Mouse (Mus musculus) liver, postnatal 0 days (tissue): ENCODE results near the gene Strap. TPM values are rescaled to one million over a fixed set of nuclear protein-coding genes. Genes with fewer than 3 reads are reported as not detected.

Source experiments
- ATAC-seq: fragments of 200-750 bp; cut with Nextera tagmentation; 2 replicates; pipeline ENCODE4 v1.8.0; 2017; ENCODE audit warnings: mild to moderate bottlenecking, moderate library complexity
- DNase-seq: peaks from one replicate; pipeline ENCODE4 v3.0.0-alpha.2; 2016
- H3K27ac ChIP-seq: fragments of 300-500 bp; sonication (generic); 2 replicates; pipeline ENCODE4 v1.5.1; 2014; ENCODE audit warnings: antibody characterized with exemption, moderate library complexity, mild to moderate bottlenecking, low read depth
- H3K27me3 ChIP-seq: fragments of 300-500 bp; sonication (generic); 2 replicates; pipeline ENCODE4 v1.6.1; 2014; ENCODE audit warnings: low read length, control low read depth, mixed read lengths; ENCODE audit not compliant: insufficient read depth
- H3K36me3 ChIP-seq: fragments of 300-500 bp; sonication (generic); replicated peaks from 2 replicates; pipeline ENCODE4 v1.6.1; 2014; ENCODE audit warnings: mild to moderate bottlenecking, control low read depth, low read length, moderate library complexity, mixed read lengths; ENCODE audit not compliant: insufficient read depth
- H3K4me1 ChIP-seq: fragments of 300-500 bp; sonication (generic); 2 replicates; pipeline ENCODE4 v1.6.1; 2014; ENCODE audit warnings: antibody characterized with exemption, mild to moderate bottlenecking, control low read depth; ENCODE audit not compliant: insufficient read depth
- H3K4me2 ChIP-seq: fragments of 300-500 bp; sonication (generic); 2 replicates; pipeline ENCODE4 v1.6.1; 2014; ENCODE audit warnings: low read depth, mild to moderate bottlenecking, low read length, moderate library complexity, mixed read lengths
- H3K4me3 ChIP-seq: fragments of 300-500 bp; sonication (generic); 2 replicates; pipeline ENCODE4 v1.5.1; 2014; ENCODE audit warnings: low read depth, low read length
- H3K9ac ChIP-seq: fragments of 300-500 bp; sonication (generic); replicated peaks from 2 replicates; pipeline ENCODE4 v1.6.1; 2014; ENCODE audit warnings: mild to moderate bottlenecking, moderate library complexity
- H3K9me3 ChIP-seq: fragments of 300-500 bp; sonication (generic); 2 replicates; pipeline ENCODE4 v1.6.1; 2016; ENCODE audit warnings: mild to moderate bottlenecking, control low read depth, low read length, mixed read lengths
- CTCF ChIP-seq: sonication (generic); IDR thresholded peaks from 2 replicates; pipeline ENCODE4 v1.5.1; 2016; ENCODE audit warnings: antibody characterized with exemption, low read depth
- EP300 ChIP-seq: IDR thresholded peaks from 2 replicates; pipeline ENCODE4 v1.6.1; 2016; ENCODE audit warnings: antibody characterized with exemption, low read depth, mild to moderate bottlenecking
- WGBS: fragments of 180-500 bp; shearing (Covaris S2); extraction: QIAGEN DNeasy Blood & Tissue Kit; methylation state at CpG from one replicate; pipeline ENCODE4 v1.1.7; 2014; ENCODE audit not compliant: insufficient replicate concordance; 5-methylcytosine and 5-hydroxymethylcytosine counted together
- polyA plus RNA-seq: library from polyadenylated mRNA; unstranded; fragments of >200 nt; fragmentation: Nextera tagmentation; extraction: Ambion mirVana; gene quantifications from 2 replicates; pipeline ENCODE4 v1.2.1, GENCODE M21; 2015

Strap gene
- polyA plus RNA-seq, 1 experiment from 2014 or later = 60.1 TPM

- H3K4me1 ChIP-seq = peaks cover 10% of the 10 kb centered on the region; the same call in 1 of the 2 replicates
- peak; percentile 46 for DNase-seq
Observed at GRCm38 (mm10) chr6:137756310-137756709, 21.4 kb downstream of the Strap start.

GRCm38 (mm10) chr6:137757891-137758290 lies 23.0 kb downstream of the Strap start:
- no peaks in the 10 kb centered on the region for H3K27me3 ChIP-seq
- no peak overlapping the region for H3K4me2 ChIP-seq
- H3K4me3 ChIP-seq = no peak overlapping the region
- no peak overlapping the region for H3K27ac ChIP-seq
- DNase-seq (no peak), ATAC-seq (no peak)
- no peaks in the 10 kb centered on the region for H3K36me3 ChIP-seq
- H3K4me1 ChIP-seq = peaks cover 6% of the 10 kb centered on the region; the same call in 1 of the 2 replicates
- WGBS = 81% methylated on average over 1 of the region's 1 CpGs
- H3K9me3 ChIP-seq = no peaks in the 10 kb centered on the region
- H3K9ac ChIP-seq = no peak overlapping the region
- TF ChIP-seq EP300 = no peak
- TF ChIP-seq CTCF = no peak

More at GRCm38 (mm10) chr6:137756310-137756709, 21.4 kb downstream of the Strap start:
- ATAC-seq = no peak
- no peak overlapping the region for H3K27ac ChIP-seq
- H3K4me2 ChIP-seq = no peak overlapping the region
- 64% methylated on average over 5 of the region's 5 CpGs for WGBS
- H3K4me3 ChIP-seq = no peak overlapping the region
- no peaks in the 10 kb centered on the region for H3K27me3 ChIP-seq
- no peak for TF ChIP-seq EP300
- TF ChIP-seq CTCF = peak; percentile 82
- no peaks in the 10 kb centered on the region for H3K9me3 ChIP-seq
- H3K9ac ChIP-seq = no peak overlapping the region
- no peaks in the 10 kb centered on the region for H3K36me3 ChIP-seq

GRCm38 (mm10) chr6:137759681-137760080 lies 24.8 kb downstream of the Strap start:
- DNase-seq (no peak), ATAC-seq (peak; percentile 68)
- Histone ChIP-seq H3K36me3 (no peaks in the 10 kb centered on the region), H3K9me3 (no peaks in the 10 kb centered on the region), H3K27me3 (no peaks in the 10 kb centered on the region), H3K9ac (no peak overlapping the region), H3K4me3 (no peak overlapping the region), H3K4me2 (no peak overlapping the region), H3K27ac (no peak overlapping the region), H3K4me1 (peaks cover 3% of the 10 kb centered on the region; the same call in 1 of the 2 replicates)
- TF ChIP-seq EP300 (no peak), CTCF (no peak)
- 71% methylated on average over 8 of the region's 8 CpGs for WGBS

- H3K27me3 ChIP-seq = no peaks in the 10 kb centered on the region
- no peaks in the 10 kb centered on the region for H3K4me1 ChIP-seq
- H3K27ac ChIP-seq = no peak overlapping the region
- H3K4me2 ChIP-seq = no peak overlapping the region
- no peaks in the 10 kb centered on the region for H3K9me3 ChIP-seq
- H3K36me3 ChIP-seq = no peaks in the 10 kb centered on the region
- no peak overlapping the region for H3K4me3 ChIP-seq
- TF ChIP-seq CTCF (no peak), EP300 (no peak)
- WGBS = 86% methylated on average over 15 of the region's 15 CpGs
- DNase-seq (no peak), ATAC-seq (no peak)
- H3K9ac ChIP-seq = no peak overlapping the region
Observed at GRCm38 (mm10) chr6:137760966-137761365, 26.1 kb downstream of the Strap start.

- no peaks in the 10 kb centered on the region for H3K36me3 ChIP-seq
- TF ChIP-seq CTCF (no peak), EP300 (no peak)
- H3K27me3 ChIP-seq = no peaks in the 10 kb centered on the region
- H3K27ac ChIP-seq = no peak overlapping the region
- H3K4me1 ChIP-seq = no peaks in the 10 kb centered on the region
- no peak for DNase-seq
- no peak overlapping the region for H3K9ac ChIP-seq
- H3K4me2 ChIP-seq = no peak overlapping the region
- H3K9me3 ChIP-seq = no peaks in the 10 kb centered on the region
- WGBS = 68% methylated on average over 3 of the region's 3 CpGs
- ATAC-seq = no peak
- no peak overlapping the region for H3K4me3 ChIP-seq
Observed at GRCm38 (mm10) chr6:137764572-137765210, 29.8 kb downstream of the Strap start.

- Histone ChIP-seq H3K27me3 (no peaks in the 10 kb centered on the region), H3K9ac (no peak overlapping the region), H3K4me3 (no peak overlapping the region), H3K36me3 (no peaks in the 10 kb centered on the region), H3K27ac (no peak overlapping the region), H3K4me2 (no peak overlapping the region), H3K9me3 (no peaks in the 10 kb centered on the region), H3K4me1 (no peaks in the 10 kb centered on the region)
- ATAC-seq (no peak), DNase-seq (no peak)
- TF ChIP-seq EP300 (no peak), CTCF (no peak)
Observed at GRCm38 (mm10) chr6:137766177-137766576, 31.3 kb downstream of the Strap start.
